Mouse (Mus musculus) thymus, adult 2 months (tissue): ENCODE measurements at regions not wholly inside any gene's neighbourhood (a gene's known extent, or its start where the extent isn't known, plus 50 kb on each side); places are given as distances from the start of the nearest gene placed in this dataset.

Experiments
- DNase-seq: peaks from one replicate; pipeline ENCODE4 v3.0.0; 2021
- H3K27ac ChIP-seq: fragments of 200-500 bp; 2 replicates; pipeline ENCODE4 v1.5.1; 2012; ENCODE audit warnings: low read length, control low read depth; ENCODE audit not compliant: control insufficient read depth, insufficient read depth
- H3K27me3 ChIP-seq: fragments of 200-500 bp; 2 replicates; pipeline ENCODE4 v1.6.1; 2012; ENCODE audit warnings: mild to moderate bottlenecking, low read length, moderate library complexity, mixed read lengths; ENCODE audit not compliant: control insufficient read depth, insufficient read depth
- H3K36me3 ChIP-seq: fragments of 200-500 bp; 2 replicates; pipeline ENCODE4 v1.6.1; 2012; ENCODE audit warnings: mild to moderate bottlenecking, low read length, moderate library complexity; ENCODE audit not compliant: control insufficient read depth, insufficient read depth
- H3K4me1 ChIP-seq: fragments of 200-500 bp; replicated peaks from 2 replicates; pipeline ENCODE4 v1.6.1; 2012; ENCODE audit warnings: low read length; ENCODE audit not compliant: control insufficient read depth, insufficient read depth
- H3K4me3 ChIP-seq: fragments of 200-500 bp; 2 replicates; pipeline ENCODE4 v1.5.1; 2012; ENCODE audit warnings: mild to moderate bottlenecking, low read length, control low read depth, moderate library complexity; ENCODE audit not compliant: control insufficient read depth, insufficient read depth
- CTCF ChIP-seq: fragments of 200-500 bp; IDR thresholded peaks from 2 replicates; pipeline ENCODE4 v1.5.1; 2012; ENCODE audit warnings: mild to moderate bottlenecking, control low read depth, low read length, moderate library complexity, borderline replicate concordance; ENCODE audit not compliant: control insufficient read depth, poor library complexity, insufficient read depth; ENCODE audit errors: extremely low read depth
- POLR2A ChIP-seq: fragments of 200-500 bp; IDR thresholded peaks from 2 replicates; pipeline ENCODE4 v1.6.1; 2012; ENCODE audit warnings: mild to moderate bottlenecking, low read length, control low read depth, moderate library complexity; ENCODE audit not compliant: control insufficient read depth, poor library complexity, insufficient read depth; ENCODE audit errors: extremely low read depth
- WGBS: fragments of 180-500 bp; shearing (Covaris S2); methylation state at CpG from one replicate; pipeline ENCODE4 v1.1.7; 2018; 5-methylcytosine and 5-hydroxymethylcytosine counted together

DNA sequence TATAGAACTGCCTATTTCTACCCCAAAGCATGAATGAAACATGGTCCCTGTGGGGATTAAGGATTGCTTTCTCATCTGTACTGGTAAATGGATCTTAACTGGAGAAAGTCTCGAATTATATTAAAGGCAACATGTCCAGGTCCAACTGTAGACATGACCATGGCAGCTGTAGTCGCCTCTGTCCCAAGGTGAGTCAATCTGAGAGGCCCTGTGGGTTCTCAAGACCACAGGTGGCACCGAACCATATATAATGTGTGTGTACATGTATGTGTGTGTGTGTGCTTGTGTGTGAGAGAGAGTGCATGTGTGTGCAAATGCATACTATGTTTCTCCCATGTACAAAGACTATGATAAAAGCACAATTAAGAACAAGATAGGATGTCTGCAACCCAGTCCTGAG is 105.9 kb upstream of the Kcnj15 start:
- no peaks in the 10 kb centered on the region for H3K27me3 ChIP-seq
- WGBS: 84% methylated on average over 3 of the region's 3 CpGs
- TF ChIP-seq CTCF: no peak
- no peak for TF ChIP-seq POLR2A
- no peak overlapping the region for H3K27ac ChIP-seq
- no peak overlapping the region for H3K4me3 ChIP-seq
- H3K4me1 ChIP-seq: no peaks in the 10 kb centered on the region
- no peaks in the 10 kb centered on the region for H3K36me3 ChIP-seq
- no peak for DNase-seq

DNA sequence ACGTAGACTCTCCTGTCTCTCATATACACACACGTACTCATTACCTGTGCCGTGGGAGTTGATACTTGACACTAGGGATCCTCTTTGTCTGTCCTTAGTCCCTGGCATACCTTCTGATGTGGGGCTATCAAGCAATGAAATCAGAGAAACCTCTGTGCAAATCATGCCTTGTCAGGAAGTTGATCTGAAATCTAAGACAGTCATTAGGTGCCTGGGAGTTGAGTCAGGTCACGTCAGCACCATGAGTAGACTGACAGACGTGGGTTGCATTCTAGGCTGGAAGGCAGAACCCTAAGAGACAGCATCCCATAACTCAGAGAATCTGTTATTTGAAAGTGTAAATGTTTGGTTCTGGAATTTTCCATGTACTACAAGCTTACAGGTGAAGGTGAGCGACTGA is 105.4 kb upstream of the Kcnj15 start:
- DNase-seq: no peak
- no peaks in the 10 kb centered on the region for H3K27me3 ChIP-seq
- H3K27ac ChIP-seq: no peak overlapping the region
- no peak overlapping the region for H3K4me3 ChIP-seq
- no peaks in the 10 kb centered on the region for H3K4me1 ChIP-seq
- TF ChIP-seq CTCF (no peak), POLR2A (no peak)
- WGBS: 91% methylated on average over 6 of the region's 6 CpGs
- no peaks in the 10 kb centered on the region for H3K36me3 ChIP-seq

DNA sequence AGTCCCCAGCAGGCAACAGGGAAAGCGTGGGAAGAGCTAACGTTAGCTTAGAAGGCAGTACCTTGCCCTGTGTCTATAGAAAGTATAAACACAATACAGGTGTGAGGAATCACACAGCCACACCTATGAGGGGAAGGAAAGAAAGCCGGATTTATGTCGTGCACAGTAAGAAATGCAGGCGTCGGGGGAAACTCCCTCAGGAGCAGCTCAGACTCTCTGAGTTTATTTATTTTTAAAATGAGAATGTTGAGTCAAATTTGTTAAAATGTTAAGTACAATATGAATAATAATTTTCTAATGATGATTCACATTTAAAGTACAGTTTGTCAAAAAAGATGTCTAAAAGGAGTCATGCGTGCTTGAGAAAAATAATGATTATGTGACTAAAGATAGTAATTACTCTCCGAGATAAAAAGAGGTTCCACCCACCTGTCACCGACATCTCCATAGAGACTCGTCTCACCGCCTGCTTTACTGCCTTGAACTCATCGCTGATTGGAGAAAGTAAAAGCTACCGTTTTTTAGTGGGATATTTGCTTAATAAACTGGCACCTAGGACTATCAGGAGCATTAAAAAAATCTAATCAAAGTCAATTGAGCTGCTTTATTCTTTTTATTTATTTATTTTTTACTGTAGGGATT is 104.5 kb upstream of the Kcnj15 start:
- Histone ChIP-seq H3K4me3 (no peak overlapping the region), H3K36me3 (no peaks in the 10 kb centered on the region), H3K4me1 (no peaks in the 10 kb centered on the region), H3K27ac (no peak overlapping the region), H3K27me3 (no peaks in the 10 kb centered on the region)
- no peak for DNase-seq
- WGBS: 87% methylated on average over 13 of the region's 13 CpGs
- TF ChIP-seq CTCF (no peak), POLR2A (no peak)

DNA sequence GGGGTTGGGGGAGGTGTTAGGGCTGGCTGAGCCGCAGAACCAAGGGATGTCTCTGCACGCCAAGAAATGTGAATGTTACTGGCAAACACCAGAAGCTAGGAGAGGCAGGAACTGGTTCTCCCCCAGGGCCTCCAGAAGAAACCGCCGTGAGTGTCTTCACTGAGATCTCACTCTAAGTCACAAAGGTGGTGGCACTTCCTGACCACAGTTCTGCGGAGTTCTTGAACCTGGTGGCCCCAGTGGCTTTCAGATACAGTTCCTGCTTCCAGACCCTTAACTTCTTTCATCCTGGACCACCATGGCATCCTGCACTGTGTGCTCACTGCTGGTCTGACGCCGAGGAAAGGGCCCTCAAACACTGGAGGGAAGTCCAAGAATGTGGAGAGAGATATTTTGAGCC is 89.0 kb upstream of the Kcnj15 start:
- no peaks in the 10 kb centered on the region for H3K27me3 ChIP-seq
- peaks cover 7% of the 10 kb centered on the region for H3K4me1 ChIP-seq
- H3K36me3 ChIP-seq: no peaks in the 10 kb centered on the region
- TF ChIP-seq CTCF (no peak), POLR2A (no peak)
- H3K4me3 ChIP-seq: no peak overlapping the region
- DNase-seq: peak; percentile 23
- 8% methylated on average over 7 of the region's 7 CpGs for WGBS
- no peak overlapping the region for H3K27ac ChIP-seq

DNA sequence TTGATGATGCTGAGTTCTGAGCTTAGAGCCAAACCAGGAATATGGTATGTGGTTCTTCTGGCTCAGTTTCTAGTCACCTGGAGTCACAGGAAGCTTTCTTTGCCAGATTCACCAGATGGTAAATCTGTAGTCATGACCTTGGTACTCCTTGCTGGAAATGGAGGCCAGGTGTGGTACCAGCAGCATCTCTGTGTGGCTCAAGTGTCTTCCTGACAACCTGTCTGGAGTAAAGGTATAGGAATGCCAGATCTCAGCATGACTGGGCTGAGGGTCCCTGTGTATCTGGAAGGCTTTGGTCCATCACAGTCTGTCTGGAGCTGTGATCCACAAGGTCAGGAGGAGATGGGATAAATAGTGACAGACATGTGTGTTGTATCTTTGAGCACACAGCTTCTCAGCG is 88.0 kb upstream of the Kcnj15 start:
- TF ChIP-seq CTCF: no peak
- TF ChIP-seq POLR2A: no peak
- H3K36me3 ChIP-seq: no peaks in the 10 kb centered on the region
- peaks cover 7% of the 10 kb centered on the region for H3K4me1 ChIP-seq
- WGBS: 100% methylated on average over 1 of the region's 1 CpGs
- no peak overlapping the region for H3K4me3 ChIP-seq
- no peaks in the 10 kb centered on the region for H3K27me3 ChIP-seq
- no peak for DNase-seq
- H3K27ac ChIP-seq: no peak overlapping the region

DNA sequence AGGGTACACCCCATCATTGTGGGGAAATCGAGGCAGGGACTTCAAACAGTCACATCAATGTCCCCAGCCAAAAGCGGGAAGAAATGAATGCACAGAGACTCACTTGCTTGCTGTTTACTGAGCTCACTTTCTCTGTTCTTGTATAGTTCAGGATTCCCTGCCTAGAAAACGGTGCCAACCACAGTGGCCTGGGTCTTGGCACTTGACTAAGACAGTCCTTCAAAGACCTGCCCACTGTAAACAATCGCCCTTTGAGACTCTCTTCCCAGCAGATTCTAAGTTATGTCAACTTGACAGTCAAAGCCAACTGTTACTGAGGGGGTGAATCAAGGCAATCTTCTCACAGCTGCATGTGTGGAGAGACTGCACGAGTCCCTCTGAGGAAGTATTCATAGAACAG is 76.8 kb upstream of the Kcnj15 start:
- DNase-seq: no peak
- no peaks in the 10 kb centered on the region for H3K36me3 ChIP-seq
- whole genome bisulfite sequencing: 91% methylated on average over 5 of the region's 5 CpGs
- H3K4me1 ChIP-seq: no peaks in the 10 kb centered on the region
- no peak overlapping the region for H3K4me3 ChIP-seq
- no peaks in the 10 kb centered on the region for H3K27me3 ChIP-seq
- H3K27ac ChIP-seq: no peak overlapping the region
- TF ChIP-seq POLR2A: no peak
- TF ChIP-seq CTCF: no peak

DNA sequence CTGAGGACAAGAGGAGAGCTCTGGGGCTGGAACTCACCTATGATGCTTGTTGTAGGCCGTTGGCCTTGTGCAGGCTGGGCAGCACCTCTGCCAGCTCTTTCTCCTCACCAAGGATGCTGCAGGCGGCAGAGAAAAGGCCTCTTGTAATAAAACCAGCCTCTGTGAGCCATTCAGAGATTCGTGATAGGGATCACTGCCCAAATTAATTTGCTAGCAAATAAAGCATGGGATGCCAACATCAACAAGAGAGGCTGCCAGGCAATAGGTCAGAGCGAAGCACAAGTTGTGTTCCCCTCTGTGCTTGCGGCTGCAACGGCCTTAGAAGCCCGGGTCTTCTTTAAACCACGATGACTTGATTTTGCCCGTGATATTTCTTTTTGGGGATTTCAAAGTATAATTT is 72.0 kb upstream of the Kcnj15 start:
- Histone ChIP-seq H3K27ac (no peak overlapping the region), H3K36me3 (no peaks in the 10 kb centered on the region), H3K4me1 (peaks cover 2% of the 10 kb centered on the region; the same call in 1 of the 2 replicates), H3K27me3 (no peaks in the 10 kb centered on the region), H3K4me3 (no peak overlapping the region)
- TF ChIP-seq CTCF (no peak), POLR2A (no peak)
- DNase-seq: no peak
- 82% methylated on average over 9 of the region's 9 CpGs for WGBS
